Mouse (Mus musculus) erythroblast, embryonic 14.5 days (primary cell): ENCODE results near the gene Enho.

ENCODE experiments used
- GATA1 ChIP-seq: IDR thresholded peaks from 2 replicates; pipeline ENCODE4 v1.6.1; 2012; ENCODE audit warnings: low read length, inconsistent platforms, mixed read lengths
- TAL1 ChIP-seq: IDR thresholded peaks from 3 replicates; pipeline ENCODE4 v1.6.1; 2012; ENCODE audit warnings: low read length, inconsistent platforms, mixed read lengths

DNA sequence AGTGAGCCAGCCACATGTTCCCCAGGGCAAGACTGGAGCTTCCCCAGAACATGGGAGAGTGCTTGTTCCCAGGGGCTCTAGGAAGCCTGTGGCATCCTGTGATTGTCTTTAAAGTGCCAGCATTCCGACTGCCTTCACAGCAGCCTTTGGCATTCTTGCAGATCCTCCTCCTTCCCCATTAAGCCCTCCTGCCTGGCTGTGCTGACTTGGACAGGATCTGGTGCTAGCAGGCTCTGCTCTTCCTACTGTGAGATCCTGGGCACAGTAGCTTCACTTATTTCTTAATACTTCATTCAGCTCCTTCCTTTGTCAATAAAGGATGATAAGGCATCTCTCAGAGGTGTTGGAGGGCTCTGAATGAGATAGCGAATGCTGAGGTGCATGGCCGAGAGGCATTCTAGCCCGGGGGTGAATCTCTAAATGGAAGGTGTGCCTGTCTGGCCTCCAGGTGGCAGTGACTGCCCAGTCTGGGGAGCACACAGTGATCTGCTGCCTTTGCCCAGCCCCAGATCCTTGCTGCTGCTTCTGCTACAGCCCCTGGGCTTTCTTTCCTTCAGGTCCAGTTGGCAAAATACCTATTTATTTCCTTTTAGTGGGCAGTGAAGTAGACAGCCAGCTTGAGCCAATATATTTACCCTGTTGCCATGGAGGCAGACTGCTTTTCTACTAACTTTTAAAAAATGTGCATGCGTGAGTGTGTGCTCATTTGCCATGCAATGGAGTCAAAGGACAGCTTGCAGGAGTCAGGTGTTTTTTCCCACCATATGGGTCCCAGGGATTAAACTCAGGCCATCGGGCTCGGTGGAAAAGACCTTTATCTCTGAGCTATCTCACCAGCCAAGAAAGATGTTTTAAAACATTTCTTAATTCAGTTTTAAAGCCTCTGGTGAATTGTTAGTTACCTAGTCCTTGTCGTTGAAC, 35.4 kb downstream of the Enho start:
- TF ChIP-seq GATA1: no peak
- no peak for TF ChIP-seq TAL1
